Mouse (Mus musculus): ENCODE data around the gene Fam92b.

DNA sequence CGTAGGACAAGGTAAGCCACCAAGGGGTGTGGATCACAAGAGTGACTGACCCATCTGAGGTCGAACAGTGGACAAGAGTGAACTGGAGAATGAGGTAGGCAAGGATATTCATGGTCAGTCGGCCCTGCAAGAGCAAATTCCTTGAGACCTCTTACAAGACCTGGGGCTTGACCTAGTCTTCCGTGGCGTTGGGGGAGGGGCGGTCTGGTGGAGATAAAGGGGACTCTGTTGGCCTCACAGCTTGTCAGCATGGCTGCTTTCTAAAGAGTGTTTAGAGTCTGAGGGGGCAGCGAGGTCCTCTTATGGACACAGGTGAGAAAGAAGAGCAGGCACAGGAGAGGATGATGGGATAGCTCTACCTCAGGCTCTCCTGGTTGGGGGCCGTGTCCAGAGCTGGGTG lies 8.1 kb downstream of the Fam92b start:
- no peak for TF ChIP-seq CTCF (IDR thresholded peaks at IDR 0.05; ENCODE audit: low read depth, low read length)
- TF ChIP-seq POLR2A (IDR thresholded peaks at IDR 0.05; ENCODE audit: borderline replicate concordance, low read depth, low read length): no peak
